Mouse (Mus musculus) lung, embryonic 16.5 days (tissue): ENCODE results near the gene Ptprs. TPM values are rescaled to one million over a fixed set of nuclear protein-coding genes. Genes with fewer than 3 reads are reported as not detected.
A peak's percentile ranks its signal among the peaks of the same experiment; 100 is the strongest.
"Not testable (repeated sequence)": the region's sequence is repeated elsewhere in the genome, so short reads cannot be mapped to it uniquely, and the experiment has no call there.

Experiments
- ATAC-seq: fragments of 200-750 bp; cut with Nextera tagmentation; 2 replicates; pipeline ENCODE4 v1.8.0; 2017; ENCODE audit warnings: low read depth, mild to moderate bottlenecking, moderate library complexity
- H3K27ac ChIP-seq: fragments of 300-500 bp; sonication (generic); 2 replicates; pipeline ENCODE4 v1.5.1; 2014; ENCODE audit warnings: mild to moderate bottlenecking, control low read depth, low read length
- H3K27me3 ChIP-seq: fragments of 300-500 bp; sonication (generic); 2 replicates; pipeline ENCODE4 v1.6.1; 2014; ENCODE audit warnings: low read depth, low read length, mixed read lengths; ENCODE audit not compliant: control insufficient read depth, insufficient read depth
- H3K36me3 ChIP-seq: fragments of 300-500 bp; sonication (generic); 2 replicates; pipeline ENCODE4 v1.6.1; 2014; ENCODE audit warnings: low read length; ENCODE audit not compliant: control insufficient read depth, insufficient read depth
- H3K4me1 ChIP-seq: fragments of 300-500 bp; sonication (generic); replicated peaks from 2 replicates; pipeline ENCODE4 v1.6.1; 2014; ENCODE audit warnings: low read length, mixed read lengths; ENCODE audit not compliant: control insufficient read depth, insufficient read depth
- H3K4me2 ChIP-seq: fragments of 300-500 bp; sonication (generic); 2 replicates; pipeline ENCODE4 v1.6.1; 2014; ENCODE audit warnings: low read depth, low read length, control low read depth
- H3K4me3 ChIP-seq: fragments of 300-500 bp; sonication (generic); 2 replicates; pipeline ENCODE4 v1.5.1; 2014; ENCODE audit warnings: mild to moderate bottlenecking, low read length, control low read depth
- H3K9ac ChIP-seq: fragments of 300-500 bp; sonication (generic); 2 replicates; pipeline ENCODE4 v1.6.1; 2014; ENCODE audit warnings: low read length, control low read depth
- H3K9me3 ChIP-seq: fragments of 300-500 bp; sonication (generic); 2 replicates; pipeline ENCODE4 v1.6.1; 2016; ENCODE audit warnings: low read length; ENCODE audit not compliant: control insufficient read depth
- WGBS: fragments of 180-500 bp; shearing (Covaris S2); extraction: QIAGEN DNeasy Blood & Tissue Kit; methylation state at CpG from one replicate; pipeline ENCODE4 v1.1.7; 2014; 5-methylcytosine and 5-hydroxymethylcytosine counted together
- polyA plus RNA-seq: library from polyadenylated mRNA; unstranded; fragments of >200 nt; fragmentation: Nextera tagmentation; extraction: Ambion mirVana; gene quantifications from 2 replicates; pipeline ENCODE4 v1.2.1, GENCODE M21; 2015

Gene Ptprs
- polyA plus RNA-seq, 1 experiment from 2014 or later, result 59.1 TPM

DNA sequence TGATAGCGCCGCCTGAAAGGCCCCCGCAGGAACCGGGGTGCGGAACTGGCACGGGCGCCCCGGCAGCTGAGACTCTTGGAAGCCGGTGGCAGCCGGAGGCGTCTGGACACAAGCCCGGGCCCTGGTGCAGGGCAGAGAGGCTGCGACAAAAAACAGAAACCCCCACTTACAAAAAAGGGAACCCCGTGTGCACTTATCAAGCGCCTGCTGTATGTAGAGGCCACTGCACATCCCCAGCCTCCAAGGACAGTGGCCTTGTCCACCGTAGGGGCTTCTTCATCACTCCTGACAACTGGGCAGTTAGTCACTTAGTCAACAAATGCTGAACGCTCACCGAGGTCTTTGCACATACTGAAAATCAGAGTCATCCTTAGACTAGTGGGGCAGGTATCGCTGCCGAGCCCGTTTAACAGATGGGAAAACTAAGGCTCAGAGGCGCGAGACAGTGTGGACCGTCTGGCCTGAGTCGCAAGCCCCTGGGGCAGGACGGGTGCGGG is 34.2 kb upstream of the Ptprs start:
- 28% methylated on average over 27 of the region's 27 CpGs for WGBS
- Histone ChIP-seq H3K27me3 (peaks cover 43% of the 10 kb centered on the region), H3K4me2 (no peak overlapping the region), H3K9ac (no peak overlapping the region), H3K4me3 (no peak overlapping the region; the same call in 1 of the 2 replicates), H3K27ac (no peak overlapping the region), H3K9me3 (peaks cover 5% of the 10 kb centered on the region; the same call in 1 of the 2 replicates), H3K36me3 (no peaks in the 10 kb centered on the region), H3K4me1 (peaks cover 13% of the 10 kb centered on the region)
- no peak for ATAC-seq

DNA sequence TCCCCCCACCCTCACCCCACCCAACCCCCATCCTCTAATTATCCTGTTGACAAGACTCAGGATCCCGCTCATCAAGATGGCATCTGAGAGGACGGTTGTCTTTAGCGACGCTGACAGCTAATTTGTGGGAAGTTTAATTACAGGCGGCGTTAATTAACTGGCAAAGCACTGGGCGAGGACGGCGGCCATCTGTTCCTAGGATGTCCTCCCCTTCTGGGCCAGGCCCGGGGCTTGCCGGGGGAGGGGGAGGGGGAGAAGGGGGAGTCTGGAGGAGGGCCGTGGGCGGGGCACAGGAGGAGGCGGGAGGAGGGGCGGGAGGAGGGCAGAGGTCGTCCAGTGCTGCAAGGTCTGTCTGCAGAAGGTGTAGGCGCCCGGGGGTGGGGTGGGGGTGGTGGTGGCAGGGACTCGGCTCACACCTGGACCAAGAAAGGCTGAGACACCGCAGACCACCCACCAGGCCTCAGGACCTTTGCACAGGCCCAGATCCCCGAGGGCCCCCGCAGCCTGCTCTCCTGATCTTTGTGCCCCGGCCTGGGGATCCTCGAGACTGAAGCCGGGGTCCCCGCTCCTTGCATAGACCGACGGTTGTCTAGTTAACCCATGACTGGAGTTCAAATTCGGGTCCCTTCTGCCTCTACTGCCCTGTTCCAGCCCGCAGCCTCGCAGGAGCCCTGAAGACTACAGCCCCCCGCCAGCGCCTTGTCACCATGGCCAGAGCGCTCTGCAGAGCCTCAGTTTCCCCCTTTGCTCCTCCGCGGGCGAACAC is 33.6 kb upstream of the Ptprs start:
- peaks cover 5% of the 10 kb centered on the region; the same call in 1 of the 2 replicates for H3K9me3 ChIP-seq
- H3K4me2 ChIP-seq, result no peak overlapping the region
- no peak overlapping the region for H3K27ac ChIP-seq
- H3K9ac ChIP-seq, result no peak overlapping the region
- 9% methylated on average over 33 of the region's 37 CpGs for whole genome bisulfite sequencing
- H3K27me3 ChIP-seq, result peaks cover 43% of the 10 kb centered on the region
- H3K4me1 ChIP-seq, result peaks cover 12% of the 10 kb centered on the region
- H3K4me3 ChIP-seq, result 0 out of 2 replicates have a peak overlapping the region, but pooled peaks have one; percentile 15
- ATAC-seq, result no peak
- no peaks in the 10 kb centered on the region for H3K36me3 ChIP-seq

DNA sequence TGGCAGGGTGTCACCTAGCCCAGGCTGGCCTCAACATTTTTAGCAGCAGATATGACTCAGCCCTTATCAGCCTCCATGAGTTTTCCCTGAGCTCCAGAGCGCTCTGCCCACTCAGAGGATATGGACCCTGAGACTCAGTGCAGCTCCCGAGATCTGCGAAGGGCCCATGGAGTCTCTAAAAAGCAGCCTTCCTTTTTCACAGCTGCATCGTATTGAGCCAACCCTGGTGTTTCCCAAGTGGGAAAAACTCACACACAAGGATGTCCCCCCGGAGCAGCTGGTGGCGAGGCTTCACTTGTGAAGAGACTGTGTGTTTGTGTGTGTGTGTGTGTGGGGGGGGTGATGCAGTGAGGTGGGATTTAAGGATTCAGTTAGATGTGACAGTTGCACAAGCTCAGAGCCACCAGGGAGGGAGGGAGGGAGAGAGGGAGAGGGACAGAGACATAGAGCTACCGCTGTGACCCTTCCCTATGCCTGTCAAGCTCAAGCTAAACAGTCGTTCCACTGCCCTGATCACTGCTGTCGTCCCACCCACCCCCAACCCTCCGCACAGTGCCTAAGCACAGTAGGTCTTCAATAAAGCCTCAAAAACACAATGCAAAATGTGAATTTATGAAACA is 32.8 kb upstream of the Ptprs start:
- 44% methylated on average over 10 of the region's 10 CpGs for WGBS
- Histone ChIP-seq H3K36me3 (no peaks in the 10 kb centered on the region), H3K4me3 (no peak overlapping the region), H3K4me2 (no peak overlapping the region), H3K4me1 (peaks cover 12% of the 10 kb centered on the region), H3K9ac (no peak overlapping the region), H3K27ac (no peak overlapping the region), H3K9me3 (peaks cover 5% of the 10 kb centered on the region; the same call in 1 of the 2 replicates), H3K27me3 (peaks cover 43% of the 10 kb centered on the region)
- no peak for ATAC-seq

DNA sequence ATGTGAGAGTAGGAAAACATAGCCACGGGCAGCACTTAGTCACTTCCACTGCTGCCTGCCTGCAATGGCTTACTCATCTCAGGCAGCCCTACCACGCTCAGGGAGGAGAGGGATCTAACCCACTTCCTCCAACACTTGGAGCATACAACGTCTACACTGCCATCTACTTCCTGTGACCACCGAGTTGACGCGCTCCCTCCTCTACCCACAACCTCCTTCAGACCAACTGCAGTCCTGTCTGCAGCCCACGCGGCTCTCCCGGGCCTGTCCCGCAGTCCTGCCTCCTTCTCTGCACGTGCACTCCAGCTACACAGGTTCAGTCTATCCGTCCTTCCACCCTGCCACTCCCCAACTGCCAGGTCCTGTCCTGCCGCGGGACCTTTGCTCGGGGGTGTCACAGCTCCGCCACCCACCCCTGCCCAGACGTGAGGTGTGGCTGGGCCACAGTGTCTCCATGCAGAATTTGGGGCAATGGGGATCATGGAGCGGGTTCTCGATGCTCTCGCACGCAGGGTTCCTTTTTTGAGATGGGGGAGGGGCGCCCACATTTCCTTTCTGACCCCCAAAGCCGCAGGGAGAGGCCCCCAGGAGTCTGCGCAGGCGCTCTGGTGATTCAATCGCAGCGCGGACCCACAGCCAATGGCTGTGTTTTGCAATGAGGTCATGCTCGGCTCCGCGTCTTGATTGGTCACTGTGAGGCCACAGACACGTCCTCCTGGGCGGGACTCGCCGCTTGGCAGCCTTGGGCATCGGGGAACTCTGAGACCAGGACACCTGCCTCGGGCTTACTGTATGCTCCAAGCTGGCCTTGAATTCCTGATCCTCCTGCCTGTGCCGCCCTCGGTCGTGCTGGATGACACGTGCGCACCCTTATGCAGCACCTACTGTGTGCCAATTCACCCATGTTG is 31.1 kb upstream of the Ptprs start:
- H3K9ac ChIP-seq, result peak overlapping the region; percentile 88
- peaks cover 12% of the 10 kb centered on the region for H3K4me1 ChIP-seq
- H3K9me3 ChIP-seq, result peaks cover 5% of the 10 kb centered on the region; the same call in 1 of the 2 replicates
- peak overlapping the region; percentile 82 for H3K27ac ChIP-seq
- H3K4me3 ChIP-seq, result peak overlapping the region; percentile 66
- ATAC-seq, result peak; percentile 97
- H3K27me3 ChIP-seq, result peaks cover 38% of the 10 kb centered on the region
- peak overlapping the region; percentile 99 for H3K4me2 ChIP-seq
- WGBS, result under 1% methylated on average over 42 of the region's 42 CpGs
- no peaks in the 10 kb centered on the region for H3K36me3 ChIP-seq

DNA sequence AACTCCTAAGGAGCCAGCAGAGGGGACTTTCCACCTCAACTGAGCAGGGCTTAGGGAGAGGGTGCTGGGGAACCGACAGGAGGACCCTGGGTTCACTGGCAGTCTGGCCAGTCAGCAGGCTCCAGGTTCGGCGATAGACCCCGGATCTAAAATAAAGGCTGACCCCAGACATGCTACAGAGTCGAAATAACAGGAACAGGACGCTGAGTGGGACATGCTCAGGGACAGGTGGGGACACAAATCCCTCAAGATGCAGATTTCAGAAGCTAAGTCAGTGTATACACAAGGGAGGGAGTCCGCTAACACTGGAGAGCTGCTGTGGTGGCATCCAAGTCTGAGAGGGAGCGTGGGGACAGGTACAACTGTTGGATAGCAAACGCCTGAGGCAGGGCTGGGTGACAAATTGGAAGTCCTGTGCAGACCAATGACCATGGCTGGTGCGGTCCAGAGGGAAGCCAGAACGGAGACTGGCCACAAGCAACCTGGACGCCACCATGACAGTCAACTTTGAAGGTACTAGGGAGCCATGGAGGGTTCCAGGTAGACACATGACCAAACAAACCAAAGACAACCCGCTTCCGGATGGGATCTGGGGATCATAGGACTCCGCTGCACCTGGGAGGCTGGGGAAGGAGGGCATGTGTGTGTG is 30.3 kb upstream of the Ptprs start:
- Histone ChIP-seq H3K9me3 (peaks cover 1% of the 10 kb centered on the region; the same call in 1 of the 2 replicates), H3K27ac (peak overlapping the region; percentile 82; the same call in 1 of the 2 replicates), H3K4me2 (peak overlapping the region; percentile 99), H3K9ac (peak overlapping the region; percentile 88), H3K36me3 (no peaks in the 10 kb centered on the region), H3K4me1 (peaks cover 9% of the 10 kb centered on the region), H3K4me3 (peak overlapping the region; percentile 66), H3K27me3 (peaks cover 30% of the 10 kb centered on the region)
- ATAC-seq, result no peak
- WGBS, result 54% methylated on average over 15 of the region's 15 CpGs

DNA sequence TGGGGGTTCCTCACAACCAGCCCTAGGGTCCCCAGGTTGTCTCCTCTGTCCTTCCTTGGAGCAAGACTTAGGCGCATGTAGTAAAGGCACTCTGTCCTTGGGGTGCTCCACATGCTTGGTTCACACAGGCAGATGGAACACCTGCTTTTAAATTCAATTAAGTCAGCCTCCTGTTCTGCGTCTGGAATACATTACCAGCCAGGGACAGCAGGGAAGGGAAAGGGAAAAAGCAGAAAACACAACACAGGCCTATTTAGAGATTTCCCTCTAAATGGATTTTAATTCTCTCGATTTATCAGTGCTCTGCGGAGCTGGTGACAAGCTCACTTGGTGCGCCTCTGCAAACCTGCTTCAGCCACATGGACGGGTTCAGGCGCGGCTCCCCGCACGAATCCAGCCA is 29.1 kb upstream of the Ptprs start:
- Histone ChIP-seq H3K4me1 (peaks cover 5% of the 10 kb centered on the region), H3K4me2 (no peak overlapping the region), H3K9me3 (no peaks in the 10 kb centered on the region), H3K4me3 (no peak overlapping the region), H3K27ac (no peak overlapping the region), H3K36me3 (no peaks in the 10 kb centered on the region), H3K9ac (no peak overlapping the region), H3K27me3 (peaks cover 18% of the 10 kb centered on the region)
- no peak for ATAC-seq
- 83% methylated on average over 10 of the region's 10 CpGs for WGBS

DNA sequence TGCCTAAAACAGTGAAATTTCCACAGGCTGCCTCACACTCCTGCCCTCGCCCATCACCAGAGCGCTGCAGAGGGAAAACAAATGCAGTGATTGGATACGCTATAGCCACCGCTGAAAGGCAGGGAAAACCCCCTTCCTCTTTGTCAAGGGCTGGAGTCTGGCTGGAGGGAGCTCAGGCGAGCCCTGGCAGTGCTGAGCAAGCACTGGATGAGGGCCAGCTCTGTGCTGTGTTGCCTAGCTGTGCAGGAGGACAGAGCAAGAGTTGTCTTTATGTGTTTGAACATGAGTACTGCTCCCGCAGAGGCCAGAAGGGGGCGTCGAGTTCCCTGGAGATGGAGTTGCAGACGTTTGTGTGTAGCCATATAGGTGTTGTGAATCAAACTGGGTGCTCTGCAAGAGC is 26.2 kb upstream of the Ptprs start:
- peak; percentile 72 for ATAC-seq
- WGBS, result 23% methylated on average over 9 of the region's 9 CpGs
- no peak overlapping the region for H3K27ac ChIP-seq

DNA sequence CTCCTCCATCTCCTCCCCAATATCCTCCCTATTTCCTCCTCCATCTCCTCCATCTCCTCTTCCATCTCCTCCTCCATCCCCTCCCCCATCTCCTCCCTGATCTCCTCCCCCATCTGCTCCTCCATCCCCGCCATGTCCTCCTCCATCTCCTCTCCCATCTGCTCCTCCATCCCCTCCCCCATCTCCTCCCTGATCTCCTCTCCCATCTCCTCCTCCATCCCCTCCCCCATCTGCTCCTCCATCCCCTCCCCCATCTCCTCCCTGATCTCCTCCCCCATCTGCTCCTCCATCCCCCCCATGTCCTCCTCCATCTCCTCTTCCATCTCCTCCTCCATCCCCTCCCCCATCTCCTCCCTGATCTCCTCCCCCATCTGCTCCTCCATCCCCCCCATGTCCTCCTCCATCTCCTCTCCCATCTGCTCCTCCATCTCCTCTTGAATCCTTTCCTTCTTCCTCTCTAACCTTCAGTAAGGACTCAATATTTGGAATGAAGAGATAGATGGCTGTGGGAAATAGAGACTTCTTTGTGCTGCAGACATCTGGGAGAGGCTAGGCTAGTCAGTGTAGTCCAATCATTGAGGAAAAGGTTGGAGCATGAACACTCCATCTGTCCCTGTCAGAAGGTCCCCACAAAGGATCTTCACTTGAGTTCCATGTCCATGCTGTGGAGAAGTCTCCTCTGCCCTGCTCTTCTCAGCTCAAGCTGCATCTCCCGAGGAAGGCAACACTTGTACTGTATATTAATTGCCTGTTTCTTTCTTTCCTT is 25.5 kb upstream of the Ptprs start:
- H3K9me3 ChIP-seq, H3K4me3 ChIP-seq, H3K9ac ChIP-seq, H3K4me1 ChIP-seq, ATAC-seq, H3K27ac ChIP-seq, H3K36me3 ChIP-seq, H3K4me2 ChIP-seq, H3K27me3 ChIP-seq: not testable (repeated sequence)
- 52% methylated on average over 2 of the region's 2 CpGs for WGBS

More for the DNA sequence above, 26.2 kb upstream of the Ptprs start:
- no peak overlapping the region for H3K4me3 ChIP-seq
- no peaks in the 10 kb centered on the region for H3K9me3 ChIP-seq
- H3K36me3 ChIP-seq, result no peaks in the 10 kb centered on the region
- no peak overlapping the region for H3K9ac ChIP-seq
- H3K4me1 ChIP-seq, result no peaks in the 10 kb centered on the region; the same call in 1 of the 2 replicates
- no peaks in the 10 kb centered on the region for H3K27me3 ChIP-seq
- H3K4me2 ChIP-seq, result no peak overlapping the region
